Mouse (Mus musculus) gastrocnemius, adult 8-10 months (tissue): ENCODE data around the gene Dcbld1. TPM values are rescaled to one million over a fixed set of nuclear protein-coding genes. Genes with fewer than 3 reads are reported as not detected.

Experiments used
- DNase-seq, 2 experiments: peaks; one replicate each; pipeline ENCODE4 v3.0.0; 2022; ENCODE audit warnings: low spot score in 2 of 2
- total RNA-seq, 4 experiments: library from RNA; stranded (reverse); gene quantifications; 2 replicates each; pipeline ENCODE4 v1.2.4; 2022

Gene Dcbld1
- total RNA-seq = 1 to 10 TPM in 1 of 4 experiments, under 1 TPM in 3; 0.70 to 1.5 (median 0.76) TPM

- peak in 1 of 2 experiments; percentile 28 for DNase-seq
These were observed at the start of gene Dcbld1 for GRCm38 (mm10) chr10:52233301-52233968. TSS of gene Dcbld1 (plus strand) at chr10:52233619.

GRCm38 (mm10) chr10:52185900-52186299 is 47.5 kb upstream of the Dcbld1 start:
- no peak for DNase-seq

DNA sequence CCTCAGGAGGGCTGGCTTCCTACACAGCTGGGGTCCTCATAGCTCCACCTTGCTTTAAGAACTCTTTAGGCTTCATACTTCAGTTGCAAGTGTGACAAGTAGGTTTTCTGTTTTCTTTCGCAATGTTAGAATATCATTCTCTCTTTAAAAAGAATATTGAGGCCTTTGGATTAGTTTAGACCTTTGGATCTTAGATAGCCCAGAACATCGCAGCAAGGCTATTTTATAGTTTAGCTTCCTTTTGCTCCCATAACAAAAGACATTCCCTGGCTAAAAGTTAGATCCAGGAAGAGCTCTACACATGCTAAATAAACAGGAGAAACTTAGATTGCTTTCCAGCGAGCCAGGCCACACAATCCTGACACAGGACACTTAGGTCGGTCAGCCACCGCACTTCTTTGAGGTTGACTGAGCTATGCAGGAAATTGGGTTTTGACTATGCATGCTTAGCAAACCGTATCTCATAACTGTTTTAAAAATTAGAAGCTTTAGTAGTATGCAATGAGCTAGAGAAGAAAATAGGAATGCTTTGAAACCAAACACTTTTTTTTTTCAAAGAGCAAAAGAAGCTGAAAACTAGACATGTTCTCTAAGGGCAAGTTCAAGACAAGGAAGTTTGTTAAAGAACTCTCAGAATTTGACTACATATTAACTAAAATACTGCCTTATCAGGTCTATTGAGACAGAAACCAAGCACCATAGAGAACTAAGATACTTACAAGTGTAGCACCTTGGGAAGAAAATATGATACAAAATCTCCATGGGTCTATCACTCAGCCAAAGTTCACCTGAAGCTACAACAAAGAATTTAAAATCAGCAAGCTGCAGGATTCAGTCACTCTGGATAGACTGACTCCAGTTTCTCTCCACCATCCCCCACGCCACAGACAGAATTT is 38.2 kb upstream of the Dcbld1 start, which contains the start of gene Ros1:
Ros1 (minus strand) TSS at position 288 of the 896 bp plus-strand sequence.
- DNase-seq = no peak

DNA sequence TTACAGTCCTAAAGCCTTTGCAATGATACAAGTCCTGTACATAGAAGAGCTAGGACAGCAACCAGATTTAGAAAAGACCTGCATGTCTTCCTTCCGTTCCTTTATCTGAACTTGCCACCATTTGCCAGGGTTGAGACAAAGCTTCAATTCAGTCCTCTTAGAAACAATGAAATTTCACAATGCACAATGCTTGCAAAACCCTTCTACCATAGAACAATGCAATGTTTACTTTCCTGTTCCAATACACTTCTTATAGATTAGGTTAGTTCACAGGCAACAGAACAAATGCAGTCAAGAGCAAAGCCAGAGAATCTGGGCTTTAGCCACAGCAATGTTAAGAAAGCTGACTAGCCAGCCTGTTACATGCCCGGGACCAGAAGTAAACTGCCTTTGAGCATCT is 29.4 kb upstream of the Dcbld1 start:
- DNase-seq = no peak

DNA sequence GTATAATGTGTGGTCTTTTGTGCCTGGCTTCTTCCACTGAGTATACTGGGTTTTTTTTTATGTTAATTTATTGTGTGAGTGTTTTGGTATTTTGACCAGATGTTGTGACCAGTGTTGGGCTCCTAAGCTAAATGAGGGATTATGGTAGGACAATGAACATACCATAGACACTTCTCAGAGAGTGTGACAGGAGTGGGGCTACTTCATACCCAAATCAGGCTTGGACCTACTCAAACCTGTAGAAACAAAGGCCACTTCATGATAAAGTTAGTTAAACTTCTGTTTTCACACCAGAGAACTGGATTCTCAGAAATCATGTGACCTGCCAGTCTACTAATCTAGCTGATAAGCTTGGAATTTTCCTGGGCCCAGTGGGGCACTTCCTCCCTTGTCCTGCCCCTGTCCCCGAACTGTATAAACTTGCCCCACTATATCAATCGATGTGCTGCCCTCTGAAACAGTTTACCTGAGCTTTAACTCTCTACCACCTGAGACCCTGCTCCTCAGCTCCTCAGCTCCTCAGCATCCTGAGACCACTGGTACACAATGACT is 18.1 kb upstream of the Dcbld1 start:
- no peak for DNase-seq

DNA sequence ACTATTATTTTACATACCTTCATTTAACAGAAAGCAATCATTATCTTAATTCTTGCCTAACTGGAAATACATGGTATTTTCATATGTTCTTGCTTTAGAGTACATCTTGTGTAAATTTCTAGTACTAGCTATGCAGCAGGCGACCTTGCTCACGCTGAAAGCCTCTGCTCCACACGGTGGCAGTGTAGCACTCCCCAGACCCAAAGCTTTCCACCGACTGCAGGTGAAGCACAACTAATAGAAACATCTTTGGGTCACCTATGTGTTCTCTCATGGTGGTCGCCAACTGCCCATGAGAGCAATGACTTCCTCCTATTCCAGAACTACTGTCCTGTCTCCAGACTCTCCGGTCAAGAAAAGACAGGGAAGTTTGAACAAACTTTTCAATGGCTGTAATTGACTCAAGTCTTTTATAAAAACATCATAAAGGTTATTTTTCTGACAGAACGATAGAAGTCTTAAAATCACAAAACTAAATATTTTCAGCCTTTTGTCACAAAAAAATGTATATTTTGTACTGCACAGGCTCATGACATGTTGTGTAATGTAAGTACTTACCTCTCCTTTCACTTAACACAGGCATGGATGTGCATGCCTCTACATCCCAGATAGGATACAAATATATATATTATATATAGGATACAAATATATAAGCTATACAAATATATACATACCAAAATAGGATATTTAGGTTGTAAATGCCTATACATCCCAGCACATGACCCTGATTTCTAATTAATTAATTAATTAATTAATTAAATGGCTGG is 16.4 kb upstream of the Dcbld1 start:
- peak in 1 of 2 experiments; percentile 7 for DNase-seq

DNA sequence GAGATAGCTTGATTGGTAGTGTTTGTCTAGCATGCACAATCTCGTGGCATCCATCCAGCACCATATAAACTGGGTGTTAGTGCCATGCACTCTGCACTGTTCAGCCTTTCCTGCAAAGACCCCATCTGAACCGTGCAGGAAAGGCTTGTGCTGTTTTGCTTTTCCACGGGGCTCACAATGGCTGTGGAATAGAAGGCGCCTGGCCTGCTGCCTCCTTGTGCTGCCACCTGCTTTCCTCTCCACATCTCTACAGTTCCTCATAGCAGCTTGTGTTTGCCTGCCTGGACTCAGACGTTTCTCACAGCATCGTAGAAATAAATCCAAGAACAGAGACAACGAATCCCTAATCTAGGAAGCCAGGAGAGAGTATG is 15.9 kb upstream of the Dcbld1 start:
- DNase-seq = no peak

DNA sequence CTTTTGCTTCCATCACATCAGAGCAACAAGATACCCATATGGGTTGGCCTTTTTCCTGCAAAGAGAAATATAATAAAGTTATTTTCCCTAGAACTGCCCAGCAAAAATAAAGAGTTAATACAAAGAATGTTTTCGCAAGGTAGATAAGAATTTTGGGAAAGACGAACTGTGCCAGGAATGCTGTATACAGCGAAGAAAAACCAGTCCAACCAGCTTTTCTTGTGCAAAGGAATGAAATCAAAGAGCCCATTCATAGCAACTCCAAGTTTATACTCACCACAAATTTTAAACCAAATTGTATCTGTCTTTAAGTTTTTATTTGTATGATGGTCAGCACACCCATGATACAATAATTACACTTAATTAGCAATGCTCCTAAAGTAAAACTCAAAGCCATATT is 13.8 kb upstream of the Dcbld1 start:
- no peak for DNase-seq

GRCm38 (mm10) chr10:52232196-52233176 is 933 bp upstream of the Dcbld1 start:
- no peak for DNase-seq

DNA sequence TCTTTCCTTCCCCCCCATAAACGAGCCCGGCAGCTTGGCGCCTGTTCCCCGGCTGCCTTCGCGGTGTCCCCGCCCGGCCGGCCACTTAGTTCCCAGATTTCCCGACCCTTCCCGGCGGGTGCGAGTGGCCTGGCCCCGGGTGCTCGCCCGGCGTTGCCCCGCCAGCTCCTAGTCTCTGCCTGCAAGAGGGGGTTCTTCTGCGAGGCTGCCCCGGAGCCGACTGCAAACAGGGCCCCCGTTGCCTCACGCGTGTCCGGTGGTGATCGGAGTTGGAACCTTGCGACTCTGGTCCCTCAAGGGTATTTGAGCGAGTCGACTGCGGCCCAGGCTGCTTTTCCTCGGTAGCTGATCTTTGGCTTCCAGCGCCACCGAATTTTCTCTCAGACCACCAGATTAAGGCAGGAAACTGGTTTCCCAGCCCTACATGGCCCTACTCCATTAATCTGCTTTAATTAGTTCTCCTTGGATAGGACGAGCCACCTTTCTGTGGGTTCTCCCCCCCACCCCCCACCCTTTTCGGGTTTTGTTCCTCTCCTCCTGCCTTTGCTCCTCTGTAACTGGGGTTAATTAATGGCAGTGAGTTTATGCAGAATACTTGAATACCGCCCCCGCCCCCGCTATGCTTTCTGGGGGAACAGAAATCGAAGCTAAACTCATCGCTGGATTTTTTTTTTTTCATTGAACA is 692 bp downstream of the Dcbld1 start:
- DNase-seq = peak; percentile 4 to 8

DNA sequence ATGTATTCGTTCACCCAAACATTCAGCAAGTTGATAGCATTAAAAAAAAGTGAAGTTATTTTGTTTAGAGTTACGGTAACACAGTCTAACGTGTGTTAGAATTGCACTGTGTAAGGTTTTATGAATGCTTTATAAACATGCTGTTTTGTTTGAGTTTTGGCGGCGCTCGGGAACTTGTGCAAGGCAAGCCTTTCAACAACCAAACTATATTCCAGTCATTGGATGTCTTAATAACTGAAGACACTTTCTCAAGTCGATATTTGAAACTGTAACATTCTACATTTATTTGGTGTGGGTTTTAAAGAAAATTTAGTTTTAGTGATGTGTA is 1.2 kb downstream of the Dcbld1 start:
- no peak for DNase-seq

DNA sequence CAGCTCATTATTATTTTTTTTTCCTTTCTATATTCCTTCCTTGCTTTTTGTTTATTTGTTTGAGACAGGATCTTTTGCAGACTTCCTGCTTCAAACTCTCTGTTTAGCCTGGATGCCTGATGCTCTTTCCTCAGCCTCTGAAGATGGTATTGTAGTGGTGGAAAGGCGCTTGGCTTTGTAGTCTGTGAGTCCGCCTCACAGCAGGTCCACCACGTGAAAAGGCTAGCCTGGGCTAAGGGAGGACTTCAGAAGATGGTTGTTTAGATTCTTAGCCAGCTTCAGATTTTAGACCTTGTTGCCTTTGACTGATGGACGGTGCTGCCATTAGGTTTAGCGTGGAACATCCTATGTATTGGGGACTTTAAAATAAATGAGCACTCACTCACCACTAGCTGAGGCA is 2.0 kb downstream of the Dcbld1 start:
- no peak for DNase-seq

DNA sequence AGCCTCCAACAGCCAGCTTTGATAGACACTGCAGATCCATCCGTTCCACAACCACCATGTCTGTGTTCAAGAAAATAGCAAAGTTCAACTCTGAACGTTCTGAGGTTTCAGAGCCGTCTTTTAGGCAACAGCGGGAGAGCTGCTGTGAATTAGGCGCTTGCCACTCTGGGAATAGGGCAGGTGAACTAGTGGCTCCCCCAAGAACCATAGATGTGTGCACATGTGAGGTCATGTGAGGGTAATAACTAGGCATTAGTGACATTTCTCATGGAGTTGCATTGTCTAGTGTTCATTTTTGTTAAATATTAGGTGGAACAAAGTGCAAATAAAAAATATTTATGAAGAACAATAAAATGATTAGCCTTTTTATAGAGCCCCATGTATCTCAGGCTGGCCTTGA is 8.6 kb downstream of the Dcbld1 start:
- DNase-seq = no peak

DNA sequence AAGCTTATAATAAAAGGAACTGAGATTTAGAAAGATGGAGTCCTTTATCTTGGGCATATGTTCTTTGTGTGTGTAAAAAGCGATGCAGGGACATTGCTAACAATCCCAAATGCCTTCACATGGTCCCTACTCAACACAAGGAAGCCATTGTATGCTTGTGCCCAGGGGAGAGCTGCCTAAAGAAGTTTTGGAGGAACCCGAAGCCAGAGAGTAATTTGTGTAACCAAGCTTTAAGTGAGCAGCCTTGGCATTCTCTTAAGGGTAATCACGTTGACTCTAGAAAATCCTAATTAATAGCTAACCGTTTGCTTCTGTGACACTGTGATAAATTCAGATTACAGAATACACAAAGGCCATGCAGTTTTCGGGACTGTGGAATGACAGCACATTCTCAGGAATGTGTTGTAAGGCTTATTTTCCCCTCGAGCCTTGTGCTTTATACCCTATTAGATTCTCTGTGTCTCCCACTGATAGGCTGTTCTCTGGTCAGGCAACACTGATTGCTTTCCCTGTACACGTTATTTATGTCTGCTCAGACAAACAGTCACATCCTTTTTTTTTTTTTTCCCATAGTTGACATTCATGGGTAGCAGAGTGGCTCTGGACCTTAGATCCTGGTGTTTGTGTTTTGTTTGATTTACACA is 9.4 kb downstream of the Dcbld1 start:
- no peak for DNase-seq

- no peak for DNase-seq
These were observed 12.8 kb downstream of the Dcbld1 start for GRCm38 (mm10) chr10:52246207-52246606.

- no peak for DNase-seq
These were observed 18.8 kb downstream of the Dcbld1 start for GRCm38 (mm10) chr10:52252240-52252639.

- DNase-seq = no peak
These were observed 20.0 kb downstream of the Dcbld1 start for GRCm38 (mm10) chr10:52253426-52253825.

GRCm38 (mm10) chr10:52257768-52258167 is 24.3 kb downstream of the Dcbld1 start:
- no peak for DNase-seq

- DNase-seq = no peak
These were observed 24.9 kb downstream of the Dcbld1 start for GRCm38 (mm10) chr10:52258180-52258948.
